Mouse (Mus musculus): Measurements from ENCODE around the gene Pithd1.

The Pithd1 gene

DNA sequence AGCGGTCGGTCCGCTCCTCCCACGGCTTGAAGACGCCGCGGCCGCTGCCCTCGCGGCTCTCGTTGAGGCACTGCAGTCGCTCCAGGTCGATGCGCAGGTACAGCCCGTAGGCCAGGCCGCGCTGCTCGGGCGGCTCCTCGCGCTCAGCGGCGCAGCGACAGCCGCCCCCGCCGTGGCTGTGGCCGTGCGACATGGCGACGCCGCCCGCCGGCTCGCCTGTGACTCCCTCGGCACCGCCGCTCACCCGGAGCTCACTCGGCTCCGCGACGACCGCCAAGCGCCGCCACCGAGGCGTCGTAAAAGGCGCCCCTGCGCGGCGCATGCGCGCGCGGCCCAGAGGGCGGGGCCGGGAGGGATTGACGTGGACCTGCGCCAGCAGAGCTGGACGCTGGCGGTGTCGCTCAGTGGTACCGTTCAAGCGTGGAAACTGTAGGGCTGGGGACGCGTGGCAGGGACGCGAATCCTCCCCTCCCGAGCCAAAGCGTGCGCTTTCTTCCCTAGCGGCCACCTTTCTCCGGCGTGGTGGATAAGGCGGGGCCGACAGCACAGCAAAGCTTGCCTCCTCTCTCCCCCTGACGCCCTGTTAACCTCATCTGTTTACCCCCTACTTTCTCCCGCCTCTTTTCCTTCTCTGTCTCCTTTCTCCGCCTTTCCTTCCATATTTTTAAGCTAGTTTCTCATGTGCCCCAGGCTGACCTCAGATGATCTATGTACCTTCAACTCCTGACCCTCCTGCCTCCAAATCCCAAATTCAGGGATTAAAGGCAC is at the start of gene Pithd1:
Pithd1 (minus strand) TSS at position 322 of the 768 bp plus-strand sequence.
- peak; percentile 96 for DNase-seq

- no peak for DNase-seq
Measured at GRCm38 (mm10) chr4:136035078-136035477, 48.0 kb upstream of the Pithd1 start.

GRCm38 (mm10) chr4:136033231-136033630 is 46.2 kb upstream of the Pithd1 start:
- no peak for DNase-seq

DNA sequence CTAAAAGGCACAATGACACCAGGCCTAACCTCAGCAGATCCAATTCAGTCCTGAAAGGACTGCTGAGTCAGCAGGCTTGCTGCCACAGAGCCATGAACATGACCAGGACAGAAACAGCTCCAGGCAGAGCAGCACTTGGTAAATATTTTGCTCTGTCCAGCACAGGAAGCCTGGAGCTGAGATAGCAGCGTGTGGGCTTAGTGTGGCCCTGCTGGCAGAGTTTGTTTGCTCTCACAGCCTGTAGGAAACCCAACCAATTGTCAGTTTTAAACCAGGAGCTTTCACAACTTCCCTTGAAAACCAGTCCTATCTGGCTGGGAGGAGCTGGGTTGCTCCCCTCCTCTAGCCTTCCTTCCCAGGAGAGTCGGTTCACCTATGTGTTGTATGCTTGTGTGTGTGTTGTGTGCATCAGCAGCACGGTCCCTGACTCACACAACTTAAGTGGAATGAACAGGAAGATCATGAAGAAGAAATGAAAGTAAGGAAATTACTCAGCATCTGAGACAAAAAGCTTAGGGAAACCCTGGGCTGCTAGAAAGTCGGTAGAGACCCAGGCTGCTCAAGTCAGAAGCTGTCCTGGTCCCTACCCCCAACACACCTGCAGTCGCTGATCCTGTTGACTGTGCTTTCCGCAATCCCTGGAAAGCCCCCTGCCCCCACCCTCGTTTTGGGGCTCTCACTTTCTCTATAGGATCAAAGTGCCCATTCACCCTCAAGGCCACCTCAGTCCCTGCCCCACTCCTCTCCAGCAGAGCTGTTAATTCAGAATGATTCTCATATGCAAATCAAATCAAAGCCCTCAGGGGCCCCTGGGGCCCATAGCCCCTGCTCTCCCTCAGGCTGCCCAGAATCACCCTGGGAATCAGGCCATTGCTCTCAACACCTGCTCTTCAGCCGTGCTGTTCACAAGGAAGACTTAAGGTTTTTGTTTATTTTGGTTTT is 44.2 kb upstream of the Pithd1 start:
- DNase-seq = peak; percentile 23 to 40

DNA sequence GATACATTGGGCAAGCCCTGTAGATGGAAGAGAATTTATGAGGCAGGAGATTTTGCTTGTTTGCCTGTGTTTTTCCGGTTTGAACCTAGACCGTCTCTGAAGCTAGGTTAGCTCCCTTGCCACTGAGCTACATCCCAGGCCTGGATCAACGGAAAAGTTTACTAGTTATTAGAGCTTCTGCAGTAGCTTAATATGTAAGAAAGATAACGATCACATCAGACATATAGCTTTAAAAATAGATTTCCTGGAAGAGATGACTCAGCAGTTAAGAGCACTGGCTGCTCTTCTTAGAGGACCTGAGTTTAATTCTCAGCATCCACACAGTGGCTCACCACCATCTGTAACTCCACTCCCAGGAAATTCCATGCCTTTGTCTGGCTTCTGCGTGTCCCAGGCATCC is 41.6 kb upstream of the Pithd1 start:
- no peak for DNase-seq

DNA sequence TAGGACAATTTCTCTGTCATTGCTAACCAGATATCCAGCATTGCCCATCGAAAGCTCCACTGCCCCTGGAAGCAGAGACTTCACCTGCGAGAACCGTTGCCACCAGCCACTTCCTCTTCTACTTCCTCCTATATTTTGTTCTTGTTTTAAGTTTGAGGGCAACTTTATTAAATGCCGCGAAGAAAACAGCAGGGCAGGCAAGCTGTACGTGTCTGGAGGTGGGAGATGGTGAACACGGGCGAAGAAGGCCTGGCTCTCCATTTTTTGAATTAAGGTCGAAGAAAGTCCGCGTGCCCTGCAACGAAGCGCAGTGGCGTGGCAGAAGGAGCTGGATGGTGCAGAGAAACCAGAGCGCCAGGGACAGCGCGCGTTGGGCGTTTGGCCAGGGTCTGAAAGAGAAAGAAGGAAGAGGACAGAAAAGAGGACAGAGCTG is 41.1 kb upstream of the Pithd1 start:
- DNase-seq = peak; percentile 66 to 68

DNA sequence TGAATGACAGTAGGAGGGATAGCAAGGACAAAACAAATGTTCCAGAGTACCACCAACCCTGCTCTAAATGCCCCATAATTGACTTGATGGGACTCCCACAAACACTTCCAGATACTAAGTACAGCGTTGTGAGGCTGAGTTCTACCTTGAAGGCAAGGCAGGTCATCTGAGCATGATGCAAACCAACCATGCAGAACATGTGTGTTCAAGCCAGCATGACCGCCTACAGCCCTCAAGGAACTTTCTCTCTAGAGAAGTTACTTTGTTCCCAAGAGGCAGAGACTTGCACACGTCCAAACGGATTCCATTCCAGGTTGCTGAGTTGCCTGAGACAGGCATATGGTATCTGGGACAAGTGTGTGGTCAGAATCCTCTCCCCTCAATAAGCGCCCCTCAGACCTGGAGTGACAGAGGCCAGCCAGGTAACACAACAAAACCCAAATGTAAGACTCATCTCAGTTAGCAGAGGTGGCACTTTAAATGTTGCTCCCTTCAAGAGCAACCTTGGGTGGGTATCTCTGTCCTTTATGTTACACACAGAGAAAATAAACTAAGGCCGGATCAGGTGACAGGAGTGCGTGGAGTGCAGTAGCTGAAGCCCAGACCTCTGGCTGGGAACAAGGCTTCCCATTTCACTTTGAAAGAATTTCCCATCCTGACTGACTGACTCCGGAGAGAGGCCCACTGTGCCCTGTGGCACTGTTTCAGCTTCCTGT is 40.5 kb upstream of the Pithd1 start:
- DNase-seq = peak; percentile 31 to 40

DNA sequence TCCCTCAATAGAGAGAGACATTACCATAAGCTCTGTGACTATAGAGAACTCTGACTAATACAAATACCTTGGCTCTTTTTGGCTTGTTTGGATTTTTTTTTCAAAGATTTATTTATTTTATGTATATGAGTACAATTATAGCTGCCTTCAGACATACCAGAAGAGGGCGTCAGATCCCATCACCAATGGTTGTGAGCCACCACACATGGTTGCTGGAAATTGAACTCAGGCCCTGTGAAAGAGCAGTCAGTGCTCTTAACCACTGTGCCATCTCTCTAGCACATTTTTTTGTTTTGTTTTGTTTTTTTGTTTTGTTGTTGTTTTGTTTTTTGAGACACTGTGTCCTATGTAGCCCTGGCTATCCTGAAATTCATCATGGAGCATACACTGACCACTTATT is 38.3 kb upstream of the Pithd1 start:
- DNase-seq = no peak

DNA sequence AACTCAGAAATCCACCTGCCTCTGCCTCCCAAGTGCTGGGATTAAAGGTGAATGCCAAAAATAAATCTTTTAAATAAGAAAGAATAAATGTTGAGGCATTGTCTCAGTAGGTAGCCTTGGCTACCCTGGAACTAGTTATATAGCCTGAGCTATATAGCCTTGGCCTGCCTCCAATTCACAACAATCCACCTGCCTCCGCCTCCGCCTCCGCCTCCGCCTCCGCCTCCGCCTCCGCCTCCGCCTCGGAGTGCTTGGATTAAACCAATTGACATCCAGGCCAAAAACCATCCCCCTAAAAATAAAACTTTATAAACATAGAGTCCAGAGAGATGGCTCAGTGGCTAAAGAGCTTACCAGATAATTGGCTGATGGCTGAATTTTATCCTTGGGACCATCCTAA is 35.9 kb upstream of the Pithd1 start:
- no peak for DNase-seq

- DNase-seq = peak; percentile 100
Measured at GRCm38 (mm10) chr4:136021549-136022047, 34.5 kb upstream of the Pithd1 start, which contains the start of gene Eloa. Gene Eloa, minus strand, starts transcription at chr4:136021763.

GRCm38 (mm10) chr4:136020743-136021548 is 33.9 kb upstream of the Pithd1 start:
- no peak for DNase-seq

DNA sequence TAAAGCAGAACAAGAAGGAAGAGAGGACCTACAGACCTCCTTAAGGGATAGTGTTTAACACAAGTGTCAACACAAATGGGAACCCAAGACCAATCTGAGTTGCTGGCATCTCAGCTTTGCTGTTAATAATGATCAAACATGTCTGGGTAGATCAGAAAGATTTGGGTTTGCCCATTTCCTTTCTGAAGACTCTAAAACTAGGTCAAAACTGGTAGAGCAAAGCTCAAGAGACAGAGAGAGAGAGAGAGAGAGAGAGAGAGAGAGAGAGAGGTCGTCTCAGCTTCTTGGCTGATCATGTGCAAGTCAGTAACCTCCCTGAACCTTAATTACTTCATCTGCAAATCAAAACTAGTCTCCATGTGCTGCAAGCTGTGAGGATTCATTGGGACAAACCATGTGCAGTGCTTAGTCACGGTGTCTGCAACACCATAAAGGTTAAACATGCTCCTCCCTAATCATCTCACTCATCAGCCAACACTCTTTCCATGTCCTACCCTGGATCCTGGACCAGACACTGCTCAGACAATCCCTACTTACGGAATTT is 29.1 kb upstream of the Pithd1 start:
- DNase-seq = no peak

GRCm38 (mm10) chr4:136010586-136010985 is 23.5 kb upstream of the Pithd1 start:
- no peak for DNase-seq

DNA sequence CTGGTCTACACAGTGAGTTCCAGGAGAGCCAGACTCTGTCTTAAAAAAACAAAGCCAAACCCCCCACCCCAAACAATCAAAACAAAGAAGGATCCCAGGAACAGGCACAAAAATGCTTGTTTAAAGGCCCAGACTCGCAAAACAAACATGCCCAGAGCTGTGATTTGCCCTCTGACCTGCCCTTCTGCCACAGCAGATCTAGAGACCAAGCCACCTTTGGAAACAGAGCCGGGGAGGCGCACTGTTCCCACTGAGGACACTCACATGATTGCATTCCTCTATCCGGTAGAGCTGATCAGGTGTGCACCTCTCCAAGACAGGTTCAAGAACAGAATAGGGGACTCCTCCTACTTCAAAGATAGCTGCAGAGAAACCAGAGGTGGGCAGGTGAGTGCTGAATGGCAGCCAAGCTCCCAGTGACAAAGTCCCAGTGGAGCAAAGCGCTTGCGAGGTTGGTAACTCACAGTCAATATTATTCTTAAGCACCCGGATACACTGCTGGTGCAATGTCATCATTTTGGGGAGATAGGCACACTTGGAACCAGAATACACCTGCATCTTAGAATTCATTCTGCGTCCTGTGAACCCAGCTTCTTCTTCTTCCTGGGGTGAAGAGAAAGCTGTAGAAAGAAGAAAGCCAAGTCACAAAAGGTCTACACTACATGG is 21.9 kb upstream of the Pithd1 start:
- no peak for DNase-seq

DNA sequence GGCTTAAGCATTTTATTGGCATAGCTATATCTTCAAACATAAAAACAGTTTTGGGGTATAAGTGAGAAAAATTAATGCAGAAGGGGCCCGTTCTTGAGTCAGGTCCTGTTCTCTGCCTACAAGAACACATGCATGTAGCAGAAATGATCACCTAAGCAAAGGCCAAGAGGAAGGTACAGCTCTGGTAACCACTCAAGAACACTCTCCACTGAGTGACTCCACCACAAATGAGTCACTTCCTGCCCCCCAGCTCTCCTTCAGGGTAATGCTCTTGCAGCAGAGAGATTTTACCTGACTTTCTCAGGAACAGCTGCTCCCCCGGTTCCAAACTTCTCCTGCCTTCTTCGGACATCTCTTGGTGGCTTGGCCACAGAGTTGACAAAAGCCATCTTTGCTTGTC is 19.8 kb upstream of the Pithd1 start:
- DNase-seq = no peak

DNA sequence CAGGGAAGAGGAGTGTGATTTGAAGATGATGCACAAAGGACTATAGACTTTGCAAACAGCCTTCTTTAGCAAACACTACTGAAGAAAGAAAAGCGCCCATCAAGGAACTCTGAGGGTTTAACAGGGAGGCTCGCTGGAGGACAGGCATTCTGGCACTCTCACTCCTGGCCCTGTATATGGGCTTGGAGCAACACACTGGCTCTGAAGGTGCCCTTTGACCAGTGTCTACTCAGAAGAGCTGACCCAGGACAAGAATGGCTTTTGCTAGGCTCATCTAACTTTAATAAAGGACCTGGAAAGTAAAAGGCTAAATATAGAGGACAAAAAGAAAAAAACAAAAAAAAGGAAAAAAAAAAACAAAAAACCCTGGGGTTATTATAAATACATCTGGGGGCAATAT is 17.9 kb upstream of the Pithd1 start:
- DNase-seq = no peak

- DNase-seq = no peak
Measured at GRCm38 (mm10) chr4:136004107-136004675, 17.1 kb upstream of the Pithd1 start.

- no peak for DNase-seq
Measured at GRCm38 (mm10) chr4:135995118-135995517, 8.1 kb upstream of the Pithd1 start.

DNA sequence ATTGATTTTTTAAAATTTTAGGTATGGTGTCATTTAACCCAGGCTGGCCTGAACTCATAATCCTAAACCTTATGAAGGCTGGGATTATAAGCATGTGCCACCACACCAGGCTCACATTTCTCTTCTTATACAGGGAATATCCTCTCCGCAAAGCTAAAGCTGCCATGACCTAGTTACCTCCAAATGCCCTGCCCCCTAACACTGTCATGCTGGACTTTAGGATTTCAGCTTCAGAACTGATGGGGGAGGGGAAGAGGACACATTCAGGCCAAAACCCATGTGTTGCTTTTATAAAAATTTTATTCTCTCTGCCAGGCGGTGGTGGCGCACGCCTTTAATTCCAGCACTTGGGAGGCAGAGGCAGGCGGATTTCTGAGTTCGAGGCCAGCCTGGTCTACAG is 6.9 kb upstream of the Pithd1 start:
- no peak for DNase-seq

- DNase-seq = no peak
Measured at GRCm38 (mm10) chr4:135987714-135988113, 650 bp upstream of the Pithd1 start.

Data from B cell, adult 2 months (primary cell).